Mouse (Mus musculus) olfactory bulb, adult 2 months (tissue): ENCODE measurements around the gene Nfx1.

Source experiments
- CTCF ChIP-seq: fragments of 200-500 bp; IDR thresholded peaks from 2 replicates; pipeline ENCODE4 v1.5.1; 2012; ENCODE audit warnings: low read depth, mild to moderate bottlenecking, low read length, moderate library complexity; ENCODE audit not compliant: insufficient read depth
- POLR2A ChIP-seq: fragments of 200-500 bp; IDR thresholded peaks from 2 replicates; pipeline ENCODE4 v1.6.1; 2012; ENCODE audit warnings: mild to moderate bottlenecking, low read depth, low read length, moderate library complexity; ENCODE audit not compliant: insufficient read depth

GRCm38 (mm10) chr4:40996302-40996701 lies 25.6 kb downstream of the Nfx1 start:
- TF ChIP-seq POLR2A (no peak), CTCF (no peak)
